Mouse (Mus musculus) ES-Bruce4 (cell line): ENCODE data around the gene Gm10837.

Experiments used
- CTCF ChIP-seq: IDR thresholded peaks from one replicate; pipeline ENCODE4 v1.8.1; 2011; ENCODE audit warnings: low read depth, low read length
- EP300 ChIP-seq: IDR thresholded peaks from 2 replicates; pipeline ENCODE4 v1.6.1; 2011; ENCODE audit warnings: low read depth, low read length; ENCODE audit not compliant: insufficient read depth

GRCm38 (mm10) chr14:122485635-122486181 lies 4.7 kb upstream of the Gm10837 start:
- TF ChIP-seq EP300 (no peak), CTCF (no peak)
